23 mouse cellular contexts compared by ENCODE assay signal in genomic region chr11:97485661-97486060, GRCm38 (mm10). TPM values are rescaled to one million over a fixed set of nuclear protein-coding genes. Genes with fewer than 3 reads are reported as not detected.
A peak's percentile ranks its signal among the peaks of the same experiment; 100 is the strongest.
DNase-seq lines count a peak whose midpoint lies in the region; ATAC-seq lines count a peak whose summit lies in the region.
"Had no signal": no experiment of that assay in that cellular context is flagged by ENCODE, and none has a peak within 500 bp of the region (broad histone marks: within the 10 kb centered on the region; RNA-seq: fewer than 3 reads in every experiment).

No protein-coding gene starts in this region.

- H3K27ac ChIP-seq in heart, embryonic 13.5 days (replicated peaks): 0 out of 2 replicates have a peak overlapping the region, but pooled peaks have one; percentile 24
- H3K27ac ChIP-seq: forebrain, embryonic 10.5 days; forebrain, embryonic 13.5 days; heart, adult 2 months; heart, embryonic 10.5 days; heart, embryonic 15.5 days; hindbrain, embryonic 14.5 days; hindbrain, postnatal 0 days had no signal

- H3K36me3 ChIP-seq in heart, embryonic 13.5 days: peaks cover 97% of the 10 kb centered on the region

- DNase-seq in heart, adult 11 months: no peak
- peak; percentile 32 for DNase-seq in ovary, adult 18-20 months (ENCODE audit: low spot score)
- no peak for DNase-seq in ovary, postnatal 10 days (ENCODE audit: low spot score)
- DNase-seq in ZHBTc4 (ENCODE audit: low read depth, low spot score): peak; percentile 24
- no peak for DNase-seq in urinary bladder, postnatal 25 days (ENCODE audit: low spot score)
- DNase-seq: adrenal gland, postnatal 10 days; cerebellum, adult 18-20 months; cerebellum, adult 9-10 months; cerebellum, postnatal 14 days; gastrocnemius, postnatal 25 days; heart, adult 2 months; heart, postnatal 10 days; heart, postnatal 36 days had no signal

- ATAC-seq in heart, embryonic 13.5 days (ENCODE audit: extremely low read depth, insufficient number of reproducible peaks, low FRiP score, low TSS enrichment): no peak
- ATAC-seq: forebrain, embryonic 13.5 days; forebrain, embryonic 16.5 days; hindbrain, postnatal 0 days; inflammation-experienced regulatory T-cells, adult 6 months had no signal

- H3K9me3 ChIP-seq in heart, embryonic 13.5 days: no peaks in the 10 kb centered on the region
- H3K9me3 ChIP-seq: forebrain, embryonic 10.5 days; forebrain, embryonic 13.5 days; heart, embryonic 10.5 days; heart, embryonic 15.5 days had no signal

- 63% methylated on average over 8 of the region's 8 CpGs for WGBS in heart, embryonic 13.5 days

- no peaks in the 10 kb centered on the region for H3K27me3 ChIP-seq in heart, embryonic 13.5 days (replicated peaks)
- H3K27me3 ChIP-seq: heart, embryonic 15.5 days had no signal

- 0 out of 2 replicates have a peak overlapping the region, but pooled peaks have one; percentile 4 for H3K9ac ChIP-seq in heart, embryonic 13.5 days
- H3K9ac ChIP-seq: forebrain, embryonic 13.5 days; heart, embryonic 15.5 days; hindbrain, embryonic 14.5 days had no signal

- H3K4me1 ChIP-seq in heart, embryonic 13.5 days: peaks cover 3% of the 10 kb centered on the region; the same call in 1 of the 2 replicates
- H3K4me1 ChIP-seq: forebrain, embryonic 13.5 days had no signal

- no peak overlapping the region for H3K4me3 ChIP-seq in heart, embryonic 13.5 days
- H3K4me3 ChIP-seq: forebrain, embryonic 10.5 days; forebrain, embryonic 13.5 days; heart, adult 2 months; heart, embryonic 10.5 days; heart, embryonic 15.5 days had no signal

- no peak overlapping the region for H3K4me2 ChIP-seq in heart, embryonic 13.5 days
- H3K4me2 ChIP-seq: forebrain, embryonic 13.5 days; heart, embryonic 15.5 days; hindbrain, embryonic 14.5 days had no signal

RNA-seq across cellular contexts. Expression of gene 4933428G20Rik, which starts 14.5 kb away (rescaled TPM):
- polyA plus RNA-seq in heart, embryonic 13.5 days (2015; fragmentation: Nextera tagmentation; extraction: Ambion mirVana): 0.84 and 1.5 TPM in 2 replicates
- polyA plus RNA-seq: embryonic facial prominence, embryonic 11.5 days; heart, adult 2 months; inflammation-experienced regulatory T-cells, adult 6 months had no signal

Comparison
In these comparisons a context has a peak if more than half of its experiments do, and no peak if none do; other contexts are left out.
1. DNase-seq: peak in ovary, adult 18-20 months (single experiment) and ZHBTc4 (single experiment); none in heart, adult 11 months (single experiment), ovary, postnatal 10 days (single experiment) and urinary bladder, postnatal 25 days (single experiment).